Mouse (Mus musculus): ENCODE measurements around the gene Pbrm1. TPM values are rescaled to one million over a fixed set of nuclear protein-coding genes. Genes with fewer than 3 reads are reported as not detected.

The Pbrm1 gene
- total RNA-seq, 2 experiments from 2014 or later, result 58.7 to 70.8 TPM

- no peak for DNase-seq
These were observed 114.2 kb downstream of the Pbrm1 start for GRCm38 (mm10) chr14:31133023-31133665.

- DNase-seq, result no peak
These were observed 115.4 kb downstream of the Pbrm1 start for GRCm38 (mm10) chr14:31134015-31135000.

DNA sequence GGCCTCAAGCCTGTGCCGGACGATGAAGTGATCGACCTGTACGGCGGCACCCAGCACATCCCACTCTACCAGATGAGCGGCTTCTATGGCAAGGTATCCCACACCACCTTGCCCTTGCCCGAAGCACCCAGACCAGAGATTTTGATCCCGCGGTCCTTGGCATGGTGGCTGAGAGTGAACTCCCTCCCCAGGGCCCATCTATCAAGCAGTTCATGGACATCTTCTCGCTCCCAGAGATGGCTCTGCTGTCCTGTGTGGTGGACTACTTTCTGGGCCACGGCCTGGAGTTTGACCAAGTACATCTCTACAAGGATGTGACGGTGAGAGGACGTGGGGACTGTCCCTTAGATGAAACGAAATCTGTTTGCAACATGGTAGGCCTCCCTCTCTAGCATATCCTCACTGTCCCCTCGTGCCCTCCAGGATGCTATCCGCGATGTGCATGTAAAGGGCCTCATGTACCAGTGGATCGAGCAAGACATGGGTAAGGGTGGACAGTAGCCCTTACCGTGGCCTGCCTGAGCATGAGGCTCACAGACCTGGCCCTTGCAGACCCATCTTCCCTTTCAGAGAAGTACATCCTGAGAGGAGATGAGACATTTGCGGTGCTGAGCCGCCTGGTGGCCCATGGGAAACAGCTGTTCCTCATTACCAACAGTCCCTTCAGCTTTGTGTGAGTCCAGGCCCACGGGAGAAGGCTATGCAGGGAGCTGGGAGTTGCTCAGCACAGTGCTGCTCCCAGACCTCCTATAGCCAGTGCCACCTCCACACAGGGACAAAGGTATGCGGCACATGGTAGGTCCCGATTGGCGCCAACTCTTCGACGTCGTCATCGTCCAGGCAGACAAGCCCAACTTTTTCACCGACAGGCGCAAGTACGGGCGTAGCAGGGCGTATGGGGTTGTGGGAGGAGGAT is 116.8 kb downstream of the Pbrm1 start:
- no peak for DNase-seq

GRCm38 (mm10) chr14:31136411-31137280 is 117.7 kb downstream of the Pbrm1 start:
- DNase-seq, result no peak

DNA sequence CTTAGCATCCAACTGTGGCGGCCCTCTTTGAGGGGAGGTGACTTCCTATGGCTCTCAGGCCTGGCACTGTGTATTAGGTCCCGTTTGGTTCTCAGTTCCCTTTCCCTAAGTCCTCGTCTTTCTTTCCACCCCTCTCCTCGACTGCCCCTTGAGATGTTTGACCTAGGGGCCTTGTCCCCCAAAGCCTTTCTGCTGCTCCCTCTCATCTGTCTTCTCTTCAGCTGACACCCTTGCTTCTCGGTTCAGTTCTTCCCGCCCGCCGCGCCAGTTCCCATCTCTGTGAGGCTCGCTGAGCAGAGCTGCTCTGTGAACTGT is 118.3 kb downstream of the Pbrm1 start:
- DNase-seq, result no peak

DNA sequence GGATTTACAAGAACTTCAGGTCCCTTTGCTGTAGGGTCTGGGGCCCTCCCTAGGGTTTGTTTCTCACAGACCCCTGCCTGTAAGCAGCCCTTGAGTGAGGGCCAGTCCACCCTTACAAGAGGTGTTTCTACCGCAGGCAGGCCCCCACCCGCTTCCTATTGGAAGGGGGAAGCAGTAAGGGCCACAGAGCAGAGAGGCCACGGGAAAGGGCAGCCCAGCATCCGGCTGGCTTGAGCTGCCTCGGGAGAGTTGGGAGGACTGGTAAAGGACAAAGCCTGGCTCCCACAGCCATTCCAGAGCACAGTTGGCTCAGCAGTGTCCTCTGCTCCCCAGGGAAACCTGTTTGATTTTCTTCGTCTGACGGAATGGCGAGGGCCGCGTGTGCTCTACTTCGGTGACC is 118.9 kb downstream of the Pbrm1 start:
- no peak for DNase-seq

- peak; percentile 4 for DNase-seq
These were observed 119.4 kb downstream of the Pbrm1 start for GRCm38 (mm10) chr14:31138219-31138896.

DNA sequence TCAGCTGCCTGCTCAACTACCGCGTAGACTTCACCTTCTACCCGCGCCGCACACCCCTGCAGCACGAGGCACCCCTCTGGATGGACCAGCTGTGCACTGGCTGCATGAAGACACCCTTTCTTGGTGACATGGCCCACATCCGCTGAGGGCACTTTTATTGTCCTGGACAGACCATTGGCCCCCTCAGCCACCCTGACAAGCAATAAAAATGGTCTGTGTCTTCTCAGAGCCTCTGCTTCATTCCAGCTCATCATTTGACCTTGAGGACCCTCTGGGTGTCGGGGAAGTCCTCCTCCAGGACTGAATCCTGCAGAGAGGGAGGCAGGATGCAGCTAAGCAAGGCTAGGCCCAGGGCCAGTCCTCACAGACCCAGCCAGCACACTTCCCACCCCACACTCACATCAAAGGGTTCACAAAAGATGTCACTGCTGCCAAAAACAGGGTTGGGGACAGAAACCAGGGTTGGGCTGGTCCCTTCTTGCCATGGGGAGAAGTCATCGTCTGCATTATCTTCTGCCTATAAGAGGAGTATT is 120.0 kb downstream of the Pbrm1 start:
- peak; percentile 0 for DNase-seq

GRCm38 (mm10) chr14:31139666-31140065 is 120.7 kb downstream of the Pbrm1 start:
- peak; percentile 3 for DNase-seq

GRCm38 (mm10) chr14:31140141-31140540 is 121.2 kb downstream of the Pbrm1 start:
- DNase-seq, result peak; percentile 3

GRCm38 (mm10) chr14:31141011-31141410 is 122.1 kb downstream of the Pbrm1 start:
- peak; percentile 2 for DNase-seq

GRCm38 (mm10) chr14:31145694-31146093 is 126.8 kb downstream of the Pbrm1 start:
- no peak for DNase-seq

DNA sequence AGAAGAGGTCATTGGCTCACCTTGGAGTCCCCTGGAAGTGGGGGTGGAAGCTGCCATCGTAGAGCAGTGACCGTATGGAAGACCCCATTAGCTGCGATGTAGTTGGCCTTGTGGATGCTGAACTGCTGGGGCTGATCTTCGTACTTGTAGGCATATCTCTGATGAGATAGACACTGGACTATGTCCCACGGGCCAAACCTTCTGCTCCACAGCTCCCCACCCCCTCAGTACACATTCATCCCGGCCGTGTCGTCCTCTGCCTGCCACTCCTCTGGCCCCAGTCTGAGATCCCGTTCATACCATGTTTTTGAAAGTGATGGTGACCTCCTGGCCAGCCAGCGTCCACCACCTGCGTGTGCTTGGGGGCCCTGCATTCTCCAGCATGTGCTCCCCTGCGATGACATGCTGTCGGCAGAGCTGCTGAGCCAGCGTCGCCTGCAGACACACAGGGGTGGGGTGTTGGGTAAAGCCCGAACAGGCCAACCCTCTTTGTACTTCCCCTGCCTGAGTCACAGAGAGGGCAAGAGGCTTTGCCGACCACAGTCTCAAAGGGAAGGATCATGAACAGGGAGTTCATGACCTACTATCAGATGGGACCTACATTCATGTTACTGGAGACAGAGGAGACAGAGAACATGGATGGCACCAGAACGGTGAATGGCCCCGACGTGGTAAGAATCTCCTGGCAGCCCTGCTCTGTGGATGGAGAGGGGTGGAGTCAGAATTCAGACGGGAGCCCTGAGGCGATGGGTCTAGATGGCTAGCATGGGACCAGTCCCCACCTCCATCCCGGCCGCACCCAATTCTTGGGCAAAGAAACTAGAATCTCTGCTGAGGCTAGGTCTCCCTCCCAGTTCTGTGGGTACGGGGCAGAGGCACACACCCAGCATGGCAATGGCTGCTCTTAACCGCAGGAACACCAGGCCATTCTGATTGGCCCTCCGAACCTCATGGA is 141.5 kb downstream of the Pbrm1 start:
- DNase-seq, result no peak

GRCm38 (mm10) chr14:31161191-31161590 is 142.3 kb downstream of the Pbrm1 start:
- no peak for DNase-seq

DNA sequence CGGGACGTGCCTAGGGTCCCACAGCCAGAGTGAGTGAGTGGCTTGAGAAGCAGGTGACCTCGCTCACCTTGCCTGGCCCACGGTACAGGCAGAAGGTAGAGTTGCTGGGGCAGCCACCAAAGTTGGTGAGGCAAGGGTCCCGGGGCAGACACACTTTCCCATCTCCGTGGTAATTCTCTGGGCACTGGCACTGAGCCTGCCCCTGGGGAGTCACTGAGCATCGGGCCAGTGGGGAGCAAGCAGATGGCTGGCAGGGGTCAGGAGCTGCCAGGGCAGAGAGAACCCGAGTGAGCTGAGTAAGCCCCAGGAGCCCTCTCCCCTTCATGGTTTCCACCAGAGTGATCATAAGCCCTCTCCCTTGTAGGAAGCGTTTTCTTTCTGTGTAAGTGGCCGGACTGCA is 142.7 kb downstream of the Pbrm1 start:
- no peak for DNase-seq

DNA sequence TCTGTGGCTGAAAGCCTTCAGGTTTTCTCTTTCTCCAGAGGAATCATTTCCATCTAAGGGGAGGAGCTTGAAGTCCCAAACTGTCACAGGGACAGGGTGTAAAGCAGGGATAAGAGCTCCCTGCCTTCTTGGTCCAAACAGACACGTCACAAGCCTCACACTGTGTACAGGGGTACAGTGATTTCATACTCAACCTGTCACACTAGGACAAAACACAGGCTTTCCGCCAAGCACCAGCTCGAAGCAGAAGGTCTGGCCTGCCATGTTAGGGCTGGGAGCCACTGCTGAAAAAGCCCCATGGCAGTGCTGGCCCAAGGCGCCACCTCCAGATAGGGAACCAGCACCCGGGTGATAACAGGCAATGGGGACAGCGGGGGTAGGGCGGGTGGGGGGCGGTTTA is 145.1 kb downstream of the Pbrm1 start:
- no peak for DNase-seq

DNA sequence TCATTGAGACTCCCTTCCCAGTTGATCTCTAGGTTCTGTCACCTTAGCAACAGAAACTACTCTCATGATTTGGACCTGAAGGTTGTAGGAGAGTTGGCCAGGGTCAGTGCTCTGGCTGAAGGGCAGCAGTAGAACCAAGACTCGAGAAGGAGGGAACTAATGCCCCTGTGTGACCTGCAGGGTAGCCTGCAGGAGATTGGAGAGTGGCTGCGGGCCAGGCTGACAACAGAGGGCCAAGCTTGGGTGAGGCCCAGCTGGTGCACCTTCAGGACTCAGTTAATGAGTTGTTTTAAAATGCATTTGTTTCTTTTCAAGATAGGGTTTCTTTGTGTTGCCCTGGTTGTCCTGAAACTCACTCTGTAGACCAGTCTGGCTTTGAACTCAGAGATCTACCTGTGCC is 146.1 kb downstream of the Pbrm1 start:
- DNase-seq, result no peak

- DNase-seq, result no peak
These were observed 146.5 kb downstream of the Pbrm1 start for GRCm38 (mm10) chr14:31165458-31165857.

DNA sequence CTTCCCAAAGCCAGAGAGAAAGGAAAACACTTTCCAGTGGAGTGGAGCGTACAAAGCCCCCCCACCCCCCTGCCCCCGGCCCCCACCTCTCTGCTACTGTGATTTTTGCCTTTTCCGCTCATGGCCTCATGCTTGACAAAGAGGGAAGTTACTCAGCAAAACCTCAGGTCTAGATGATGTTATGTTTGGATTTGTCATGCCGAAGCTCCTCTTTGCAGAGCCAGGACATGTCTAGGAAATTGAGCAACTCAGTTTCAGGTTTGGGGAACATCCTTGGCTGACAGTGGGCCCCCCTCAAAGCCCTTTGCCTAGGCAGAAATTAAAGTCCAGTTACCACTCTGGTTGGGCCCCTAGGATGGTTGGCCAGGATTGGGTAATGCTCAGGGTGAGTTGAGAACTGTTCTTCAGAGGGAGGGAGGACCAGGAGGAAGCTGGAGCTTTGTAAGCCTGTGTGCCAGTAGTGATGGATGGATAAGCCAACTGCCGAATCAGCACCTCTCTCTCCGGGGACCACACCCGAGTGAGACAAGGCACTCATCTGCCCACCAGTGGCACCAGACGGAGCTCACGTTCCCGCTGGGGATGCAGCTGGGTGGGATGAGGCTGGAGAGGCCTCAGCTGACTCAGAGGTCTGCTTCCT is 147.2 kb downstream of the Pbrm1 start:
- no peak for DNase-seq

Measured in gastrocnemius, postnatal 10 days (tissue).